Mouse (Mus musculus) embryonic fibroblast, embryonic 13.5 days (primary cell): Measurements from ENCODE around the gene Gm11060.

Source experiments
- CTCF ChIP-seq: IDR thresholded peaks from 2 replicates; pipeline ENCODE4 v1.5.1; 2011; ENCODE audit warnings: mild to moderate bottlenecking, control low read depth, low read length, moderate library complexity, borderline replicate concordance; ENCODE audit not compliant: insufficient read depth
- POLR2A ChIP-seq: IDR thresholded peaks from 2 replicates; pipeline ENCODE4 v1.6.1; 2011; ENCODE audit warnings: low read depth, mild to moderate bottlenecking, control low read depth, low read length, moderate library complexity

DNA sequence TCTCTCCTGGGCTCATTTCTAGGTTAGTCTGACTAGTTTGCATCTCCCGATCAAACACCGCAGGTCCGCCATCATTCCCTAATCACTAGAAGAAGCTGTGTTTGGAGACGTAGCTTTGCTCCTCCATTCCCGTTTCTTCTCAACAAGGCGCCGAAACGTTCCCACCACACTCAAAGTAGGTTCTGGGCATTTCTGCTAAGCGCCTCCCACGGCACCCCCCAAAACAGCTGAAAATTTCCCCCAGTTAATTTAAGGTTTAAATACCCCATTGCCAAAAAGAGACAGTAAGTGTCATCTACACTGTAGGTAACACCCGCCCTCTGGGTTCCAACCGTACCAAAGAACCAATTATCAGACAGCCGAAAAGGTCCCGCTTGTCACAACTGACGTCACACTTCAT, 33.8 kb downstream of the Gm11060 start:
- TF ChIP-seq POLR2A (no peak), CTCF (no peak)
